Mouse (Mus musculus) bone marrow macrophage, adult 2 months (primary cell): ENCODE measurements around the gene Prop1. TPM values are rescaled to one million over a fixed set of nuclear protein-coding genes. Genes with fewer than 3 reads are reported as not detected.

ENCODE experiments used
- H3K27ac ChIP-seq: 2 replicates; pipeline ENCODE4 v1.5.1; 2012; ENCODE audit warnings: low read depth, low read length; ENCODE audit not compliant: insufficient read depth
- H3K4me1 ChIP-seq: 2 replicates; pipeline ENCODE4 v1.6.1; 2012; ENCODE audit warnings: low read length; ENCODE audit not compliant: control insufficient read depth, insufficient read depth
- H3K4me3 ChIP-seq: 2 replicates; pipeline ENCODE4 v1.5.1; 2012; ENCODE audit warnings: mild to moderate bottlenecking, low read length, moderate library complexity; ENCODE audit not compliant: insufficient read depth
- CTCF ChIP-seq: IDR thresholded peaks from 2 replicates; pipeline ENCODE4 v1.5.1; 2012; ENCODE audit warnings: low read depth, mild to moderate bottlenecking, low read length, moderate library complexity
- POLR2A ChIP-seq: IDR thresholded peaks from 2 replicates; pipeline ENCODE4 v1.6.1; 2012; ENCODE audit warnings: mild to moderate bottlenecking, low read depth, low read length, borderline replicate concordance
- polyA plus RNA-seq: library from polyadenylated mRNA; stranded (reverse); fragments of >200 nt; gene quantifications from 2 replicates; pipeline ENCODE4 v1.2.4, GENCODE M21; 2012; ENCODE audit not compliant: missing spikeins, insufficient read depth, insufficient read length

Gene Prop1
- polyA plus RNA-seq, 1 experiment: not detected

DNA sequence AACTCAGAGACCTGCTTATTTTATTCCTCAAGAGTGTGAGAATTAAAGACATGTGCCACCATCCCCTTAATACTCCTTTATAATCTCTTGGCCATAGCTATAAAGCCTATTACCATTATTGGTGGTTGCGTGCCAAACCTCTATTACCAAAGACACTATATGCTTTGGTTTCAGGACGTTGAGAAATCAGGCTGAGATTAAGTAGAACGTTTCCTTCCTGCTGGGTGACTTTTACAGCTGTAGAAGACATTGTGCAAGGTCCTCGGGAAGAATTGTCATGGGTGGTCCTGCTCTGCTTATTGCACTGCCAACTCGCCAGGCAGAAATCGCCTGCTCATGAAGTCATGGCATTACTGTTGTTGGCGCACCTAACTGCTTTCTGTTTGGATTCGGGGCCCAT lies 15.1 kb downstream of the Prop1 start:
- TF ChIP-seq CTCF: no peak
- no peak for TF ChIP-seq POLR2A
- no peak overlapping the region for H3K27ac ChIP-seq
- H3K4me3 ChIP-seq: no peak overlapping the region
- no peaks in the 10 kb centered on the region for H3K4me1 ChIP-seq

DNA sequence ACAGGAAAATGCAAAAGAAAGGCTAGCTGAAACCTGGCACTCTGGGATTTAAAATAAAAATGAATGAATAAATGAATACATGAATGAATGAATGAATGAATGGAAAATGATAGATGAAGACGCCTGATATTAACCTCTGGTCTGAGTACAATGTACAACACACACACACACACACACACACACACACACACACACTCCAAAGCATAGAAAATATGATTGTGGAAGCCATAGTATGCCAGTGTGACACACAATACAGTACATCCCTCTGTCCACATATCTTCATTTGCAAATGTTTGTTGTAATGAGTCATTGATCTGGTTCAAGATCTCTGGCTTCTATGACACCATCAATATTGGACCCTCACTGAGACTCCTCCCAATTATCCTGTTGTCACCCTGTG lies 21.5 kb downstream of the Prop1 start:
- Histone ChIP-seq H3K4me1 (0 out of 2 replicates have a peak, but pooled peaks cover 3% of the 10 kb centered on the region), H3K4me3 (no peak overlapping the region), H3K27ac (no peak overlapping the region)
- TF ChIP-seq CTCF: no peak
- no peak for TF ChIP-seq POLR2A

DNA sequence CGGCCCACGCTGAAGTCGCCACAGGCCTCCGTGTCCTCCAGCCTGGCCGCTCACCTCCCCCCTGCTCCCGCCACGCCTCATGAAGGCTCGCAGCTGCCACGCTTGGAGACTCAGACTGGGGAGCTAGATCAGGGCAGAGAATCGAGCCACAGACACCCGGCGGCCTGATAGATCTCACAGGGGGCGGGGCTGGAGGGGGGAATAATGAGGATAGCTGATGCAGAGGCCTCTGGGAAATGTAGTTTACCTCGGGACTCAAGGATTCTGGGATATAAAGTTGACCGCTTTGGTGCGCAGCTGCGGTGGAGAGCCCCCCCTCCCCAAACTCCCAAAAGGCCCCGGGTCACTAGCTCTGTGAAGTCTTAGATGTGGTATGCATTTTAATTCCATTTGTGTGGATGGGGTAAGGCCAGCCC lies 22.1 kb downstream of the Prop1 start, which contains the start of gene Zfp354b:
TSS of gene Zfp354b (minus strand) at position 183 of the 416 bp plus-strand sequence.
- Histone ChIP-seq H3K4me1 (0 out of 2 replicates have a peak, but pooled peaks cover 3% of the 10 kb centered on the region), H3K27ac (no peak within 1 kb of the TSS), H3K4me3 (peak within 1 kb of the TSS; percentile 84)
- TF ChIP-seq CTCF: no peak
- no peak for TF ChIP-seq POLR2A

DNA sequence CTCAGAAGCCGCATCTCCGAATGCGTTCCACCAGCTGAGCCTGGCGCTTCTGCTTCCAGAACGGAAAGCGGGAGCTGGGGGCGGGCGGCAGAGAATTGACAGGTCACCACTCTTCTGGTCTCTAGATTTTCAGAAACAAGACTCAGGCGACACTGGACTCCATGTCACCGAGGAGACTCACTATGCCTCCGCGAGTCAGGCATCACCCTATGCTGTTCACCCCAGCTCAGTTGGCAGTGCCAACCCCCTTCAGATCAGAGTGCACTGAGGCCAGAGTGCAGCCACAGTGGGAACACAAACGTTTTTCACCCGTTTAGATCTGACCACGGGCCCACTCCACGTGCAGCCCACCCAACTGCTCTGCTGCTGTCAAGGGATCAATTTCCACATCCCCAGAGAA lies 22.5 kb downstream of the Prop1 start:
- 0 out of 2 replicates have a peak, but pooled peaks cover 3% of the 10 kb centered on the region for H3K4me1 ChIP-seq
- peak overlapping the region; percentile 84 for H3K4me3 ChIP-seq
- no peak overlapping the region for H3K27ac ChIP-seq
- TF ChIP-seq CTCF: no peak
- no peak for TF ChIP-seq POLR2A

DNA sequence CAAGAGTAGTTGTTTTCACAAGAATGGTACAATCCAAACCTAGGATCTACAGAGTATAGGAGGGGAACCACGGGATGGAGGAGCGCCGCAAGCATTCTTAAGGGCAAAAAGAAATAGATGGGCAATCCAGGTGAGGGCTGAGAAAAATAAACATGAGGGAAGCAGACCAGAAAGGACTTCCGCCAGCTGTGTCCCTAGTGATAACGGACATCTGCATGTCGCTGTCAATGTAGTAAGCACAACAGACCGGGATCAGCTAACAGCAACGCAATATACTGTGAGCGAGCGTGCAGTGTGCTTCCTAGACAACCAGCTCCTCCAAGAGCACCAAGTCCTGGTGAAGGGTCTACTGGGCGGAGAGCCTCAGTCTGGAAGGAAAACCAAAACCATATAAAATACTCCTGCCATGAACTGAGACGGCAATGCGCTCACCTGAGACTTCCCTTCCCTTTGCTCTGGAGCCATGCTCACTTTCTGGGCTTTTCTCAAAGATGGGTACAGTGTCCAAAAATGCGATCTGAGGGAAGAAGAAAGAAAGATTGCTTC lies 23.0 kb downstream of the Prop1 start:
- H3K4me3 ChIP-seq: peak overlapping the region; percentile 84
- TF ChIP-seq POLR2A (no peak), CTCF (no peak)
- H3K4me1 ChIP-seq: 0 out of 2 replicates have a peak, but pooled peaks cover 3% of the 10 kb centered on the region
- no peak overlapping the region for H3K27ac ChIP-seq

DNA sequence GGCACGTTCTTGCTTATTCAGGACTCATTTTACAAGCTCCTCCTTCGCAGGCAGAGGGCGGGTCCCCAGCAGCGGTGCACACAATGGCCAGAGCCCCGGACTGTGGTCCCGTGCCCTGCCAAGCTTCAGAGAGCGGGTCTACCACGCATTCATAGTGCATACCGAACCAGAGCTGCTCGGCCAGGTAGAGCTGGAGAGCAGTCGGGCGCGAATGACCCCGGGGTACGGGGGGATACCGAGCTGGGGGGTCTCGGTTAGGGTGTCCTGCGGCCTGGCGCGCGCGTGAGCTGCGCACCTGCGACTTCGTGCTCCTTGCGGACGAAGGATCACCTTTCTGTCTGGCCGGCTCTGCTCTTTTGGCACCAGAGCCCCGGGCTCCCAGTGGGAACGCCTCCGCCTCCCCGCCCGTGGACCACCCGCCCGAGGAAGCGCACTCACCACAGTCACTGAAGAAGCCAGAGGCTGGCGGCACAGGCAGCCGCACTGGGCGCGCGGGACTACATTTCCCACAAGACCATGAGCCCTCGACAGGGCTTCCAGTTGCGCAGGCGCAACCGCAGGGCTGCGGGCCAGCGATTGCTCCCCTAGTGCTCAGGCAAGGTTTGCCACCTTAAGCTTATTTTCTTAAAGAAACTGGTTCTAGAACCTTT lies 37.8 kb downstream of the Prop1 start, which contains the start of gene Zfp2:
TSS of gene Zfp2 (minus strand) at position 495 of the 650 bp plus-strand sequence.
- H3K4me3 ChIP-seq: peak within 1 kb of the TSS; percentile 73
- TF ChIP-seq POLR2A: no peak
- no peak for TF ChIP-seq CTCF

DNA sequence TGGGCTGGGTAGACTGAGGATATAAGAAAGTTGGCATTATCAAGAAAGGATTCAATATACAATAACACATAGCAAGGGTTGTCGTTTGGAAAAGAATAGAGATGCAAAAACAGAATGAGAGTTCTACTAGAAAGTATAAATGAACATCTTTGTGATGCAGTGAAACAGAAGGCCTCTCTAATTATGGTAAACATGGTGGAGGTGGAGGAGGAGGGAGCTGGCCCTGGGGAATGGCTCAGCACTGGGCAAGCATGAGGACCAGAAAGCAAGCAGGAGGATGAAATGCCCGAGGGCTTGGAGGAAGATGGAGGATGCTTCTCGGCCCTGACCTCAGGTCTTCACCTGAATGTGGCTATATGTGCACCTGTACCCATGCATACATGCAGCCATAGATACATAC lies 39.1 kb downstream of the Prop1 start:
- Histone ChIP-seq H3K4me3 (no peak overlapping the region), H3K4me1 (no peaks in the 10 kb centered on the region), H3K27ac (no peak overlapping the region)
- TF ChIP-seq POLR2A (no peak), CTCF (no peak)

More for the DNA sequence above, 37.8 kb downstream of the Prop1 start, which contains the start of gene Zfp2:
- H3K27ac ChIP-seq: no peak within 1 kb of the TSS
- H3K4me1 ChIP-seq: no peaks in the 10 kb centered on the region

DNA sequence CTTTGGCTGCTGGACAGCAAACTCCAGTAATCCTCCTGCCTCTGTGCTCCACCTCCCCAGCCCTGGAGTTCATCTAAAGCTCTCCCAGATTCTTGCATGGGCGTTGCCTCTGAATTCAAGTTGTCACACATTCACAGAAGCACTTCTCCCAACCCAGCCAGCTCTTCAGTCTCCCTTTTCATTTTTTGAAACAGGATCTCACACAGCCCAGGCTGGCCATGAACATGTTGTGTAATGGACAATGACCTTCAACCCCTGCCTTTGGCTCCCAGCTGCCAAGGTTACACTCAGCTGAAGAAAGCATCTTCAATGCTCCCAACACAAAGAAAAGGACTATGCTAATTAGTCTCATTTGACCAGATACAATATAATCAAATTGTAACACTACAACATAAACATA lies 40.3 kb downstream of the Prop1 start:
- H3K27ac ChIP-seq: no peak overlapping the region
- no peaks in the 10 kb centered on the region for H3K4me1 ChIP-seq
- TF ChIP-seq CTCF (no peak), POLR2A (no peak)
- H3K4me3 ChIP-seq: no peak overlapping the region

DNA sequence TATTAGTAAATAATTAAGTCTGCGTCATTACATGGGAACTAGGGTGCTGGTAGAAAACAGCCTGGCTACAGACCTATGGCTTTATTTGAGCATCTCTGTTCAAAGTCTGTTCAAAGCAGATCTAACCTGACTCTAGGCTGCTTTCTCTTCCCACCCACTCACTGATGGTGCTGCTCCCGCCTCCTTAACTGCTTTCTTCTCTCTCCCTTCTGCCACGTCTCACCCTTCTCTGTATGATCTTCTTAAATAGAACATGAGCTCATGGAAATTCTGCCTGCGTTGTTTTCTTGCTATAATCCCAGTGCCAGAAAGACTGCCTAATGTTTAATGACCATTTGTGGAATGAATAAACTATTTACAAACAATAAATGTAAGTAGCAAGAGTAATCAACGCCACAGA lies 45.4 kb downstream of the Prop1 start:
- Histone ChIP-seq H3K27ac (no peak overlapping the region), H3K4me3 (no peak overlapping the region), H3K4me1 (no peaks in the 10 kb centered on the region)
- no peak for TF ChIP-seq POLR2A
- no peak for TF ChIP-seq CTCF

Other genes starting within 250 kb of the Prop1 start
- gene Zfp354c, start 126.0 kb downstream of the Prop1 start, polyA plus RNA-seq: 0.82 and 0.89 TPM in 2 replicates
- gene Zfp879, start 112.2 kb downstream of the Prop1 start, polyA plus RNA-seq: not detected in 2 replicates
- gene Grm6, start 103.1 kb downstream of the Prop1 start, polyA plus RNA-seq: not detected in 2 replicates
- gene Zfp454, start 66.1 kb downstream of the Prop1 start, polyA plus RNA-seq: not detected in 2 replicates
- gene Zfp2, start 37.6 kb downstream of the Prop1 start, polyA plus RNA-seq: 0.80 and 2.0 TPM in 2 replicates
- not detected in 2 replicates for gene Zfp354b, start 22.1 kb downstream of the Prop1 start, polyA plus RNA-seq
- gene 4933414I15Rik, start 10.0 kb downstream of the Prop1 start, polyA plus RNA-seq: not detected in 2 replicates
- not detected in 2 replicates for gene Olfr1378, start 12.8 kb upstream of the Prop1 start, polyA plus RNA-seq
- not detected in 2 replicates for gene Olfr1377, start 28.2 kb upstream of the Prop1 start, polyA plus RNA-seq
- not detected in 2 replicates for gene Olfr51, start 49.8 kb upstream of the Prop1 start, polyA plus RNA-seq
- gene Olfr54, start 60.5 kb upstream of the Prop1 start, polyA plus RNA-seq: not detected in 2 replicates
- gene Olfr1375, start 94.3 kb upstream of the Prop1 start, polyA plus RNA-seq: not detected in 2 replicates
- gene Zfp354a, start 105.5 kb upstream of the Prop1 start, polyA plus RNA-seq: not detected in 2 replicates